Mouse (Mus musculus) frontal cortex, postnatal 10 days (tissue): ENCODE data around the gene Zfp992.
"Not testable (repeated sequence)": the region's sequence is repeated elsewhere in the genome, so short reads cannot be mapped to it uniquely, and the experiment has no call there.

Experiments
- DNase-seq, 2 experiments: peaks; one replicate each; pipeline ENCODE4 v3.0.0; 2022; ENCODE audit warnings: low spot score in 2 of 2, mixed read lengths in 1 of 2

Gene Zfp992

DNA sequence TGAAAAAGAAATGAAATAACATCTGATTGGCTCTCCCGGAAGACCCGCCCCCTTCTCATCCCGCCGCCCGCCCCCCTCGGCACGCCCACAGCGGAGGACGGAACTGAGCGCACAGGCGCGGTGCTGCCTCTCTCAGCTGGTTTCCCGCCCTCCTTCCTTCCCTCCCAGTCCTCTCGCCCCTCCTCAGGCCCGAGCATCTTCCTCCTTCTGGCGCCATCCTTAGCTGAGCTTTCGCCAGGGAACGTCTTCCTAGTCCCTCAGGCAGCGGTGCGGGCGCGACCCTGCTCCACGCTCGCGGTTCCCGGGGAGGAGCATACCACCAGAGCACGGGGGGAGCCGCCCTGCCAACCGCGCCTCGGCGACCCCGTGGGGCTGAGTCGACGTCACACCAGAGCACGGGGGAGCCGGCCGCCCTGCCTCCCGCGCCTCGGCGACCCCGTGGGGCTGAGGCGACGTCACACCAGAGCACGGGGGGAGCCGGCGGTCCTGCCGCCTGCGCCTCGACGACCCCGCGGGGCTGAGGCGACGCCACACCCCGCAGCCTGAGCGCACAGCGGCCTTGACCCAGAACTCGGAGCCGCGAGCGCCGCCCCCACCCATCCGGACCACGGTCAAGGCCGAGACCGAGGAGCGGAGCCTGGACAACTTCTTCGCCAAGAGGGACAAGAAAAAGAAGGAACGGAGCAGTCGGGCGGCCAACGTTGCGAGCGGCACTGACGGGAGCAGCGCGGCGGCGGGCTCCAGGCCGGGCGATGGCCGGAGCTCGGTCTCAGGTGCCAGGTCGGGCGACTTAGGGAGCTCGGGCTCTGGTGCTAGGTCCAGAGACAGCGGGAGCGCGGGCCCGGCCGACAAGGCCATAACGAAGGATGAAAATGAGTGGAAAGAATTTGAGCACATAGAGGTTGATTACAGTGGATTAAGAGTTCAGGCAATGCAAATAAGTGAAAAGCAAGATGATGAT, 26.2 kb downstream of the Zfp992 start:
- DNase-seq, result not testable (repeated sequence)

DNA sequence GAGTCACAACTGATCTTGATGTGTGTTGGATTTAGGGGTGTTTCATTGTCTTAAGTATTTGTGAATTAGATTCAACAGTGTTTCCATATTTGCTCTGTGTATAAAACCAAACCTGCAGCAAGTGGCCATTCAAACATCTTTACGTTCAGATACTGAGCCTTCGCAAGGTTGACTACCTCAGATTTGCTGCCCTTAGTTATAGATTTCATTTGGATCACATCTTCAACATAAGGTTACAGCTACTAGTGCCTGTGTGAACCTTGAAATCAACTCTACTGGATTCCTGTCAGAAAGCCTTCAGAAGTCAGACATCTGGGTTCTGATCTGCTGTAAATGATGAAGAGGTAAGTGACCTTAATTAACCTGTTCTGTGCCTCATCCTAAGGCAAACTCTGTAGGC, 27.4 kb downstream of the Zfp992 start:
- not testable (repeated sequence) for DNase-seq

DNA sequence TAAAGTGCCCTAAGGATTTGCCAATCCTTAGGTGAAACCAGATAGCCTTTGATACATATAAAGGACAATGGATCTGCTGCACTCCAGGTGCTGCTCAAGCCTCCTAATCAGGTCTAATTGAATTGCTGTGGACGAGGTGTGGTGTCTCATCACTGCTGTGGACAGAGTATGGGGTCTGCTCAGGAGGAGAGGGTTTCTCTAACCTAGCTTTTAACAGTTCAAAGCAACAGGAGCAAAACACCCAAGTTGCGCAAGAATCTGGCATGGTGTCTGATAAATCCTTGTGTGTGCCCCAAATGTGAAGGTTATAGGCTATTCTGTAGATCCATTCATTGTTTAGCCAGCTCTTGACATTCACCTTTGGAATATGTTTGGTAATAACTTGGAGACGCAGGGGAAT, 28.1 kb downstream of the Zfp992 start:
- DNase-seq, result not testable (repeated sequence)

DNA sequence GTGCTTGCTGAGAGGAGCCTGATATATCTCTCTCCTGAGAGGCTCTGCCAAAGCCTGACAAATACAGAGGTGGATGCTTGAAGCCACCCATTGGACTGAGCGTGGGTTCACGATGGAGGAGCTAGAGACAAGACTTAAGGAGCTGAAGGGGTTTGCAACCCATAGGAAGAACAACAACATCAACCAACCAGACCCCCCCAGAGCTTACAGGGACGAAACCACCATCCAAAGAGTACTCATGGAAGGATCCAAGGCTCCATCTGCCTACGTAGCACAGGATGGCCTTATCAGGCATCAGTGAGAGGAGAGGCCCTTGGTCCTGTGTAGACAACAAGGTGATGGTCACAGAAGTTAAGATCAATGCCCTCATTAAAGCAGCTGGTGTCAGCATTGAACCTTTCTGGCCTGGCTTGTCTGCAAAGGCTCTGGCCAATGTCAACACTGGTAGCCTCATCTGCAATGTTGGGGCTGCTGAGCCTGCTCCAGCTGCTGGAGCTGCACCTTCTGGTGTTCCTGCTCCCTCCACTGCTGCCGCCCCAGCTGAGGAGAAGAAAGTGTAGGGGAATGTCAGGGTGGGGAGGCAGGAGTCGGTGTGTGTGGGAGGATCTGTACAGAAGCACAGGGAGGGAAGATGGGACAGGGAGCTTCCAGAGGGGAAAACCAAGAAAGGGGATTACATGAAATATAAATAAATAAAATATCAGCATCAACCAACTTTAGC, 31.7 kb downstream of the Zfp992 start:
- DNase-seq, result not testable (repeated sequence)

DNA sequence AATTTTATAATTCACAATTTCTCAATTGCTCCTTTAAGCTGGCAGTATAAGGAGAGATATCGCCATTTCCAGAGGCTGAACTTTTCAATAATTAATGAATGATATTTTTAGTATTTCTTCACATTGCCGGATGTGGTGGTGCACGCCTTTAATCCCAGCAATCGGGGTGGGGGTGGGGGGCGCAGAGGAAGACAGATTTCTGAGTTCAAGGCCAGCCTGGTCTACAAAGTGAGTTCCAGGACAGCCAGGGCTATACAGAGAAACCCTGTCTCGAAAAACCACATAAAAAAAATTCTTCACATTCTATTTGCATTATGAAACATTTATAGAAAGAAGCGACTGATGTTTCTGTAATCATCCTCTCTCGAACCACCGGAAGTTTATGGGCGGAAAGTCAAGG, 33.7 kb downstream of the Zfp992 start:
- not testable (repeated sequence) for DNase-seq

DNA sequence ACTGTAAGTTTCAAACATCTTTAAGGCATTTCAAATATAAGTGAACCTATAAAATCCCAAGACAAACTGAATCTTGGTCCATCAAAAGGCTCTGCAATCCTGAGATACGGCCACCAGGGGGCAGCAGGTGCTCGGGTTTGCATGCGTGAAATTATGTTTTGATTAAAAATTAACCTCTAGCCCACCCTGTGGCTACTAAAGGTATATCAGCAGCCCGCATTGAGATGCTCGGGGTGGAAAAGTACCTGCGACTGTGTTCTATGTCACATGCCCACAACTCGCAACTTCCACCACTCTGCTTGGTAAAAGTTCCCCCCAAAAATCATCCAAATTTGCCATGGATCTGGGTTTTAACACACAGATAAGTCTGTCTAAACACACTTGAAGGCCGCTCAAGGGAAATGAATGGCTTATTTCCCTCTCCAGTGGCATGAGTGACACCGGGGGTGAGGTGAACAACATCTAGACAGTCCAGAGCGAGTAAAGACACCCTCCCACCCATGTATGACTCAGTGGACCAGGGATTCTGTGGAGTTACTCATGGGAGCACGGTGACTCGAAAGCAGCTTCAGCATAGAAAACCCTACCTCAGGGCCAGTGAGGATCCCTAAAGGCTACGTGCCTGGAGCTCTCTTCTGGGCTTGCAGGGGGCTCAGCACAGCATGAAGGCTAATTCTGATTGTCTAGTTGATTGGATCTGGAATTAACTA, 34.9 kb downstream of the Zfp992 start:
- not testable (repeated sequence) for DNase-seq

DNA sequence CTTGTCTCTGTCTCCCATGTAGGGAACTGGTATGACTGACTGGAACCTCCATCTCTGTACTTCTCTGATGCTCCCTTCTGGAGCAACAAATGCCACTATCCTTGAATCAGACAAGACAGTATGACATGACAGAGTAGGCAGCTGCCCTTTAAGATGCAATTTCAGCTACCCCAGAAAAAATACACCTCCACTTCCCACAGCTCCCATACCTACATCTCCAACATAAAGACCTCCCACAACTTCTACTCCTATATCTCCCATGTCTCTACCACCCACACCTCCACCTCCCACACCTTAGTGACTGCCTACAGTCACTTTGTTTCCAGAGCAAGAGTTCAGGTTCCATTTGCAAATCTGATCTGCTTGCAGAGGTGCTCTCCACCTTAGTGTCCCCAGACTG, 35.9 kb downstream of the Zfp992 start:
- DNase-seq, result not testable (repeated sequence)

DNA sequence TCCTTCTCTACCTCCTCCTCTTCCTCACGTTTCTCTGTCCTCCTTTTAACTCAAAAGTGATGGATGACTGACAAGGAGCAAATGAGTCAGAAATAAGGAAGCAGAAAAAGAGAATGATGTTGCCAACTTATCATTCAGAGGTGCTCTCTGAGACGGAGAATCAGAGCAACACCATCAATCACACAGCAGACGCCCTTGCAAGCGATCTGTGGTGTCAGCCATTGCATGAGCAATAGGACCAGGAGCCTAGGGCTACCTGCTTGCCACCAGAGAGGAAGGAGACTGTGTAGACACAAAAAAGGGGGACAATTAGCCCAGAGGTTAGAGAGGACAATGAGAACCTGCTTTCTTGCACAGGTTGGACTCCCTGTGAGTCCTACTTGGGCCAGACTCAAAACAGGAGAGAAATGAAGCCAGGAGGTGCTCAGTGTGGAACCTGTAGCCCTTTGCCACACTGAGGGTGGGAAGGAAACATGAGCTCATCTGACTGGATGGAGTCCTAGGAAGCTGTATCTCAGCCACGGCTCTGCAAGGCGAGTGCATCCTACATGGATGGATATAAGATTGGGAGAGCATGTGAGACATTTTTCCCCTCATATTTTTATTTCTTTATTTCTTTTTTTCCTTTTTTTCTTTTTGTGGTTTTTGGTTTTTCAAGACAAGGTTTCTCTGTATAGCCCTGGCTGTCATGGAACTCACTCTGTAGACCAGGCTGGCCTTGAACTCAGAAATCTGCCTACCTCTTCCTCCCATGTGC, 36.5 kb downstream of the Zfp992 start:
- not testable (repeated sequence) for DNase-seq

DNA sequence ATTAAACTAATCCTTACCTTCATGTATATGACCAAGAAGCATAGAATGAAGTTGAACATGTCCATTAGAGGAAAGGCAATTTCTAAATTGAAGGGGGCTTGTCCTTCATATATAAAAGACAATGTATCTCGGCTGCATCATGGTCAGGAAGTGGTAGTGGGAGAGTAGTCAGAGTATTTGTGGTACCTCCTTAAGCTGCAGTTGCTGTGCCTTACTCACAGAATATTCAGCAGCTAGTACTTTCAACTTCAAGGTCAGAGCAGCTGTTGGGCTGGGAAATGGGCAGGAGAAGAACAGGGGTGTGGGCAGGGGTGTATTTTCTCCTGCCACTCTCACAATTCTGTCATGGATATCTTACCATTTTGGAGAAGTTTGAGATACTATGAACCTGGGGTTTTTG, 37.9 kb downstream of the Zfp992 start:
- DNase-seq, result not testable (repeated sequence)

DNA sequence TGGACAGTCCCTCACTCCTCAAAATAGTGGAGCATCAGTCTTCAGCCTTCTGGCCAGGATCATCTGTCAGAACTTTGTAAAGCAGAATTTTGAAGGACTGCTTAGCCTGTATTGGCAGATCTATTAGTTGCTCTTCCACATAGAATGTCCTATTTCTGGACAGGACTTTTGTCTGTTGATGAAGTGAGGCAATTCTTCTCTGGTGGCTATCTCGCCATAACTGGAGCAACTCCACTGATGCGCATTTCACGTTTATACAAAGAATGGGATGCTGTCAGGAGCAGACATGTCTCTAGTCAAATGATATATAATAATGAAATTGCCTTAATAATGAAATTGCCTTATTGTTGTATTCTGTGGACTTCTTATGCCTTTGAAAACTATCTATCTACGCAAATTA, 40.4 kb downstream of the Zfp992 start:
- DNase-seq, result not testable (repeated sequence)

DNA sequence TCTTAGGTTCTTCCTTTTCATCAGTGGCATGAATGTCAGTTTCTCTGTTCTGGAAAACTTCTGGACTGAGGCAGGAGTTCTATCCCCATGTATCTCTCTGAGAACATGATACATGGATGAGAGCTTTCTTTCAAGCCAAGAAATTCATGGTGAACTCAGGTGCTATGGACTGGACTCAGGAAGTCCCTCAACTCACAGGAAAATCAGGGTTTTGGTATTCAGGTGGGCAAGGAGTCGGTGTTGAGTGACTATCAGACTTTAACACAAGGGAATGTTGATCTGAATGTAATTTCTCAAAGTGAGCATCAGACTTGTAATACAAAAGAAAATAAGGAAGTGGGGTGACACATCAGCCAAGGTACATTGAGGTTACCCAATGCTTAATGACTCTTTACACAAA, 43.2 kb downstream of the Zfp992 start:
- DNase-seq, result not testable (repeated sequence)

DNA sequence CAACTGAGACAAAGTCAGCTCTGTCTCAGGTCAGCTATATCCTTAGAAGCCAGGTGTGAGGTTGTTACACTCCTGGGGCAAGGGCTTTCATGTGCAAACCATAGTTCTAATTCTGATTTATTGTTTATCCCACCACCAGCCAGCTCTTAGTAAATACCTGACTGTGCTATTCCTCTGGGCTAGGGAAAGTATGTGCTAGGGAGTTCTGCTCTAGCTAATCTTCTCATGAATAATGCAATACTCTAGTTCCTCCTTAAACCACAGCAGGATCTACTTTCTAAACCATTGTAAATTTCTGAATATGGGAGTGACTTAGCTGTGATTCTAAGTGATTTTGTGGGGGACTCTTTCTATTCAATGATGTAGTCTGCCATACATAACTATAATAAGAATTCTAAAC, 43.6 kb downstream of the Zfp992 start:
- DNase-seq, result no peak

DNA sequence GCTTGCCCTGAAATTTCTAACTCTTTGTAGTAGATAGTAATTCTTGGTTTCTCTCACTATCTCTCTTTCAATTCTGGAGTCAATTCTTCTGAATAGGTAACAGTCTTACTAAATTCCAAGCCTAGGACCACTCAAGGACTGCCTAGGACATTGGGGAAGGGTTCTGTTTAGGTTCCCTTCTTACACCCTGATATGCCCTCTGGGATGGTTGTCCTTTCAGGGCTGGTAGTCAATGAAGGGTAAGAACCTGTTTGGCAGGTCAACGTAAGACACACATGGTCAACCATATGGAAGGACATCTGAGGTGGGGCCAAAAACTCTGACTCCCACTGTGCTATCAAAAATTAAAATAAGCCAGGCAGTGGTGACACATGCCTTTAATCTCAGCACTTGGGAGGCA, 44.0 kb downstream of the Zfp992 start:
- no peak for DNase-seq

DNA sequence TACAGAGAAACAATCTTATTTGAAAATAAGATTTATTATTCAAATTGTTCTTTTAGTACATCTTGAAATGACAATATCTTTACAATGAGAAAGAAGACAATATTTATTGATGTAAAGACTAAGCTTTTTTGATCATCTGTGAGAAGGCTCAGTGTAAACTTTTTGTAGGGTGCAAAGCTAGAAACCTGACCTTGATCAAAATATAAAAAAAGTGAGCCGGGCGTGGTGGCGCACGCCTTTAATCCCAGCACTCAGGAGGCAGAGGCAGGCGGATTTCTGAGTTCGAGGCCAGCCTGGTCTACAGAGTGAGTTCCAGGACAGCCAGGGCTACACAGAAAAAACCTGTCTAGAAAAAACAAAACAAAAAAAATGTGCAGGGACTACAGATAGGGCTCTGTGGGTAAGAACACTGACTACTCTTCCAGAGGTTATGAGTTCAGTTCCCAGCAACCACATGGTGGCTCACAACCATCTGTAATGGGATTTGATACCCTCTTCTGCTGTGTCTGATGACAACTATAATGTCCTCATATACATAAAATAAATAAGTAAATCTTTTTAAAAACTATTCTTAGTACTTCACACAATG, 44.6 kb downstream of the Zfp992 start:
- DNase-seq, result not testable (repeated sequence)

DNA sequence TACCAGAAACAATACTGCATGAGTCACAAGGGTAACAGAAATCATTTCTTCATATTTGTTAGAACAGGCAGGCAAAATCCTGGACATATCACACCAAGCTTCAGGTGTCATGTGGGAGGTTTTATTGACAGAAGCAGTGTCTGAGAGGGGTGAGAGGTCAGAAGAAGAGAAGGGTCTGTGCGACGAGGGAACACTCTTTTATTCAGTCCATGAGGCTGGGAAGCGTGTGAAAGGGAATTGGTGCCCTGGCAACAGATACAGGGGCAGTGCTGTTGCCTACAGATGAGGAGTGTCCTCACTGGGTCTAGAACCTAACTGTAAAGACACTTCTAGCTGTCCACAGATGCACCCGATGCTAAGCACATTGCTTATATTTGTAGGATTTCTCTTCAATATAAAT, 46.2 kb downstream of the Zfp992 start:
- DNase-seq, result no peak

DNA sequence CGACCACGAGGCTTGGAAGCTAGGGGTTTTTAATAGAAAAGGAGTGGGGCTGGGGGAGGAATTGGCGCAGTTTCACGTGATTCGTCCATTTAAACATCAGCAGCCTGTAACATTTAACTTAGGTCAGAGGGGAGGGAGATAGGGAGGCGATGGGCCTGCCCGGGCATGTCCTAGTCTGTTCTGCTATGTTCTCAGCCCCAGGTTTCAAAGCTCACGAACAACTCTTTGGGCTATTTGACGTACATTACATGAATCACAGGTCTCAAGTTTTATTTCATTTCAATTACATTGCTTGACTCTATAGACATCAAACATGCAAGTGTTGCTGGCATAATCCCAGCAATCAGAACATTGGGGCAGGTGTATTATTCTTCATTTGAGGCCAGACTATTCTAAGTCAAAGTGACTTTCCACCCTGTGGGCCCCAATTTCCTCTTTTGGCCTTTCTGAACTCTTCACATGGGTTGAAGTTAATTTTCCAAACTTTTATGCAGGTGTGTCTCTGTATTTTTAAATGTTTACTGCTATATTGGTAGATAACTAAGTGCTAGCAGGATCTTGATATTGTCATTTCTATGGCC, 49.0 kb downstream of the Zfp992 start:
- not testable (repeated sequence) for DNase-seq

DNA sequence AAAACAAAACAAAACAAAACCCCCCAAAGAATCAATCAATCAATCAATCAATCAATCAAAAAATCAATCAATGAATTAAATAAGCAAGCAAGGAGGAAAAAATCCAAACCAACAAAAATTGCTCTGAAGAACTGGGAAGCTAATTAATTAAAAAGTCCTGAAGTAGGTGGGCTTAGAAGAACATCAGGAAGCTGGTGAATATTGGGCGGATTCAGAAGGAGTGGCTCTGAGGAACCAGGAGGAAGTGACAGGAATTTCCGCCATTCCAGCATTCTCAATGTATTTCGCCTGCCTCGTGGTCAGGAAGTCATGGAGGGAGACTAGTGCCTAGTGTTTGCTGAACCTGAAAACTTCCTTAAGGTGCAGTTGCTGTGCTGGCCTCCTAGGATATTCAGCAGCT, 52.9 kb downstream of the Zfp992 start, which contains the start of gene Zfp981:
Gene Zfp981 (plus strand): TSS at position 301 of the 400 bp plus-strand sequence.
- DNase-seq, result not testable (repeated sequence)

DNA sequence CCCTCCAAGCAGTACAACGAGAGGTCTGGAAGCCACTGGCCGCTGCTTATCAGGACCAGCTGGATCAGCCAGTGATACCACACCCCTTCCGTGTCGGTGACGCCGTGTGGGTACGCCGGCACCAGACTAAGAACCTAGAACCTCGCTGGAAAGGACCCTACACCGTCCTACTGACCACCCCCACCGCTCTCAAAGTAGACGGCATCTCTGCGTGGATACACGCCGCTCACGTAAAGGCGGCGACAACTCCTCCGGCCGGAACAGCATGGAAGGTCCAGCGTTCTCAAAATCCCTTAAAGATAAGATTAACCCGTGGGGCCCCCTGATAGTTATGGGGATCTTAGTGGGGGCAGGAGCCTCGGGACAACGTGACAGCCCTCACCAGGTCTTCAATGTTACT, 60.2 kb downstream of the Zfp992 start:
- DNase-seq, result not testable (repeated sequence)

DNA sequence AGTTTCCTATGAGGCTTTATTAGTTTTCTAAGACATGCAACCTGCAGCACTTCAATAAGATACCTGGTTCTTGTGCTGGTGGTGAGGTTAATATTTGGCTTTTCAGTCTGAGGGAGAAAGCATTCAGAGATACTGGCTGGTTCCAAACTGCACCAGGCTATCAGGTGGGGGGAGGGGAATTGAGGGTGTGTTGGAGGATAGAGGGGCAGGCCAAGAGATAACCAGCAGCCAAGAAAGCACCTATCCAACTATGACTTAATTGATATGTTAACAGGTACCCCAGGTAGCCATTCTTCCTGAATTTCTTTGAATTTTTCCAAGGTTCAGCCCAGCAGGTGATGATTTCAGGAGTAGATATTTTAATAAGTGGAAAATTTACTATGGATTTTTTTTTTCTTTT, 63.0 kb downstream of the Zfp992 start:
- DNase-seq, result not testable (repeated sequence)

DNA sequence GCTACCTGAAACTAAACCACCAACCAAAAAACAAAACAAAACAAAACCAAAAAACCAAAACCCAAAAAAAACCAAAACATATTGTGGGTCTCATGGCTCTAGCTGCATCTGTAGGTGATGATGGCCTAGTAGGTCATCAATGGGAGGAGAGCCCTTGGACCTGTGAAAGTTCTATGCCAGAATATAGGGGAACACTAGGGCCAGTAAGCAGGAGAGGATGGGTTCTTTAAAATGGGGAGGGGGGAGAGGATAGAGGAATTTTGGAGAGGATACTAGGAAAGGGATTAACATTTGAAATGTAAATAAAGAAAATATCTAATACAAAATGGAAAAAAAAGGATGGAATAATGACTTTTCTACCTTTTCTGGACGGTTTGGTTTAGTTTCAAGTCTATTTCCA, 67.7 kb downstream of the Zfp992 start:
- DNase-seq, result no peak
